Mouse (Mus musculus) neural tube, embryonic 10.5 days (tissue): ENCODE results near the gene Med13l.
A peak's percentile ranks its signal among the peaks of the same experiment; 100 is the strongest.

Experiments
- DNase-seq: peaks from one replicate; pipeline ENCODE4 v3.0.0-alpha.2; 2017; ENCODE audit warnings: low spot score; ENCODE audit errors: extremely low spot score

The Med13l gene

GRCm38 (mm10) chr5:118725425-118725824 is 164.9 kb downstream of the Med13l start:
- no peak for DNase-seq

GRCm38 (mm10) chr5:118725886-118726505 is 165.5 kb downstream of the Med13l start:
- no peak for DNase-seq

- DNase-seq: no peak
These were observed 166.9 kb downstream of the Med13l start for GRCm38 (mm10) chr5:118727336-118727735.

- DNase-seq: no peak
These were observed 171.7 kb downstream of the Med13l start for GRCm38 (mm10) chr5:118732221-118732620.

GRCm38 (mm10) chr5:118732651-118733050 is 172.2 kb downstream of the Med13l start:
- no peak for DNase-seq

- no peak for DNase-seq
These were observed 173.1 kb downstream of the Med13l start for GRCm38 (mm10) chr5:118733566-118733965.

GRCm38 (mm10) chr5:118734455-118734854 is 174.0 kb downstream of the Med13l start:
- DNase-seq: no peak

- no peak for DNase-seq
These were observed 175.3 kb downstream of the Med13l start for GRCm38 (mm10) chr5:118735738-118736137.

- peak; percentile 52 for DNase-seq
These were observed 177.1 kb downstream of the Med13l start for GRCm38 (mm10) chr5:118737548-118737947.

GRCm38 (mm10) chr5:118743067-118743466 is 182.6 kb downstream of the Med13l start:
- no peak for DNase-seq

GRCm38 (mm10) chr5:118747026-118747425 is 186.5 kb downstream of the Med13l start:
- no peak for DNase-seq

- no peak for DNase-seq
These were observed 191.1 kb downstream of the Med13l start for GRCm38 (mm10) chr5:118751446-118752179.

GRCm38 (mm10) chr5:118752868-118753267 is 192.4 kb downstream of the Med13l start:
- no peak for DNase-seq

GRCm38 (mm10) chr5:118753471-118754044 is 193.1 kb downstream of the Med13l start:
- DNase-seq: no peak

GRCm38 (mm10) chr5:118754191-118754759 is 193.8 kb downstream of the Med13l start:
- DNase-seq: no peak

- DNase-seq: no peak
These were observed 195.6 kb downstream of the Med13l start for GRCm38 (mm10) chr5:118756078-118756477.

- no peak for DNase-seq
These were observed 197.2 kb downstream of the Med13l start for GRCm38 (mm10) chr5:118757396-118758301.

- no peak for DNase-seq
These were observed 200.5 kb downstream of the Med13l start for GRCm38 (mm10) chr5:118760986-118761385.

- no peak for DNase-seq
These were observed 202.2 kb downstream of the Med13l start for GRCm38 (mm10) chr5:118762499-118763185.

GRCm38 (mm10) chr5:118763353-118763752 is 202.9 kb downstream of the Med13l start:
- peak; percentile 41 for DNase-seq

- DNase-seq: no peak
These were observed 208.7 kb downstream of the Med13l start for GRCm38 (mm10) chr5:118769143-118769542.
